Mouse (Mus musculus) E14TG2a.4 (cell line): ENCODE data around the gene Vat1.

Source experiments
- CTCF ChIP-seq: conservative IDR thresholded peaks from 2 replicates; pipeline ENCODE4 v1.5.1; 2014; ENCODE audit warnings: low read length
- POU5F1 ChIP-seq: IDR thresholded peaks from 2 replicates; pipeline ENCODE4 v1.6.1; 2014; ENCODE audit warnings: low read length, borderline replicate concordance

- no peak for TF ChIP-seq CTCF
- TF ChIP-seq POU5F1 = no peak
These were observed 13.8 kb downstream of the Vat1 start for GRCm38 (mm10) chr11:101452093-101452774.
